Mouse (Mus musculus): Measurements from ENCODE around the gene Sprr1b. TPM values are rescaled to one million over a fixed set of nuclear protein-coding genes. Genes with fewer than 3 reads are reported as not detected.

The Sprr1b gene
- total and polyA plus RNA-seq, 3 experiments, result not detected

DNA sequence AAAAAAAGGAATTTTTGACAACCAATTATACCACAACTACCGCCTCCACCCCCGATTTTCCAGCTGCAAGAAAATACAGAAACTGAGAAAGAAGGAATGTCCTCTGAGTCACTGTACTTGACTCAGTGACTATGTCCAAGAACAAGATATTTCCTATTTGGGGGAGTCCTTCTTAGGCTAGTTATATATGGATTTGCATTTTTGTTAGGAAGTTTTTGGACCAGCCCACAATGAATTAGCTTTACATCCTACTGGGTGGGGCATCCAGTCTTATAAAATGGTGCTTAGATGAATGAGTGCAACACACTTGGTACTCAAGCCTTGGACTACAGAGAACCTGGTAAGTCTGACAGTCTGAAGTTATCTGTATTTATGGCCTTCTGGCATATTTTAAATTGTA lies 6.3 kb downstream of the Sprr1b start, which contains the start of gene Sprr2k:
Gene Sprr2k, plus strand, starts transcription at position 301 of the 400 bp plus-strand sequence.
- dilution Hi-C loops (cut with MboI; ENCODE audit: extremely low pct_ligation_motif_present, extremely low pct_unique_long_range_greater_than_20kb, low sequenced_read_pairs), result no loop called here
- H3K4me2 ChIP-seq (ENCODE audit: insufficient read depth, low read depth, poor library complexity, severe bottlenecking), result no peak within 1 kb of the TSS
- H3K27me3 ChIP-seq (replicated peaks), result no peaks in the 10 kb centered on the region
- H3K36me3 ChIP-seq (replicated peaks in 1 of 2; ENCODE audit: control insufficient read depth in 1 of 2, insufficient read depth in 1 of 2, low read length in 1 of 2), result no peaks in the 10 kb centered on the region
- H3K79me2 ChIP-seq (replicated peaks; ENCODE audit: control insufficient read depth, extremely low read depth, insufficient read depth, poor library complexity, severe bottlenecking), result no peaks in the 10 kb centered on the region
- H3K4me1 ChIP-seq (ENCODE audit: control insufficient read depth in 1 of 2, insufficient read depth in 2 of 2), result no peaks in the 10 kb centered on the region
- no peak for DNase-seq (ENCODE audit: extremely low read depth)
- H3K27ac ChIP-seq (ENCODE audit: insufficient read depth, low read depth), result no peak within 1 kb of the TSS
- no peak within 1 kb of the TSS for H3K9ac ChIP-seq (ENCODE audit: insufficient read depth, low read depth)
- H3K9me3 ChIP-seq (replicated peaks; ENCODE audit: low read length), result peaks cover 26% of the 10 kb centered on the region
- no peak for TF ChIP-seq MAX (IDR thresholded peaks at IDR 0.05; ENCODE audit: low read length)
- no peak for TF ChIP-seq ZNF384 (IDR thresholded peaks at IDR 0.05; ENCODE audit: low read depth, low read length)
- TF ChIP-seq MXI1 (IDR thresholded peaks at IDR 0.05; ENCODE audit: low read depth, low read length), result no peak
- no peak for TF ChIP-seq MEF2A (IDR thresholded peaks at IDR 0.05; ENCODE audit: borderline replicate concordance, low read depth, low read length)
- TF ChIP-seq CTCF (conservative IDR thresholded peaks at IDR 0.05 in 1 of 2, IDR thresholded peaks at IDR 0.05 in 1 of 2; ENCODE audit: low read depth in 2 of 2, low read length in 2 of 2), result no peak
- no peak within 1 kb of the TSS for H3K4me3 ChIP-seq (replicated peaks in 1 of 3; ENCODE audit: low read depth in 2 of 3, low read length in 2 of 3, poor library complexity in 1 of 3)
- in situ Hi-C loops (cut with MboI; ENCODE audit: low pct_ligation_motif_present, low pct_unique_long_range_greater_than_20kb, low sequenced_read_pairs), result no loop called here

DNA sequence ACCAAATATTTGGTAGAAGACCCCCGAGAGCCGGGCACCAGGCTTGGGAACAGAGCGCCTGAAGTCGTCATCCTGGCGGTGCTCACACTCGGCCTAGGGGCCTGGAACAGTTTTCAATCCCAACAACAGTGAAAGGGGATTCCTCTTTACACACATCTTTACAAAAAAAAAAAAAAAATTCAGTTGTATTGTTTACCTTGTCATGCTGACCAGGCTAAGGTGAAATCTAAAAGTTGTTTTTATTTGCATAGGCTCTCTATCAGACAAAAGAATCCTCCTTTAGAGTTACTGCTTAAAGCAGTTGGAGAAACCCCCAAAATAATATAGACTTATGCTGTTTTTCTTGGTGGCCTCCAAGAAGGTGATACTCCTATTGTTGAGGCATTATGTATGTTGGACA lies 9.3 kb downstream of the Sprr1b start, which contains the start of gene Gm9774:
Gene Gm9774, minus strand, starts transcription at position 101 of the 400 bp plus-strand sequence.
- TF ChIP-seq EP300 (IDR thresholded peaks at IDR 0.05; ENCODE audit: low read length), result no peak
- TF ChIP-seq USF2 (conservative IDR thresholded peaks at IDR 0.05; ENCODE audit: low read depth, low read length), result no peak
- TF ChIP-seq USF1 (IDR thresholded peaks at IDR 0.05; ENCODE audit: low read depth, low read length), result no peak
- TF ChIP-seq PAX5 (IDR thresholded peaks at IDR 0.05; ENCODE audit: low read length), result no peak
- TF ChIP-seq POLR2AphosphoS2 (IDR thresholded peaks at IDR 0.05; ENCODE audit: low read depth, low read length), result no peak
- no peak for TF ChIP-seq E2F4 (IDR thresholded peaks at IDR 0.05; ENCODE audit: insufficient replicate concordance, low read depth, low read length)
- no peak for TF ChIP-seq RAD21 (IDR thresholded peaks at IDR 0.05; ENCODE audit: low read depth, low read length)
- Histone ChIP-seq H3K4me3 (replicated peaks in 1 of 3; ENCODE audit: low read depth in 2 of 3, low read length in 2 of 3, poor library complexity in 1 of 3) (no peak within 1 kb of the TSS), H3K27me3 (replicated peaks) (no peaks in the 10 kb centered on the region), H3K79me2 (replicated peaks; ENCODE audit: control insufficient read depth, extremely low read depth, insufficient read depth, poor library complexity, severe bottlenecking) (no peaks in the 10 kb centered on the region), H3K4me2 (ENCODE audit: insufficient read depth, low read depth, poor library complexity, severe bottlenecking) (no peak within 1 kb of the TSS), H3K9me3 (replicated peaks; ENCODE audit: low read length) (peaks cover 22% of the 10 kb centered on the region), H3K9ac (ENCODE audit: insufficient read depth, low read depth) (no peak within 1 kb of the TSS), H3K27ac (ENCODE audit: insufficient read depth, low read depth) (no peak within 1 kb of the TSS), H3K36me3 (replicated peaks in 1 of 2; ENCODE audit: control insufficient read depth in 1 of 2, insufficient read depth in 1 of 2, low read length in 1 of 2) (no peaks in the 10 kb centered on the region), H3K4me1 (ENCODE audit: control insufficient read depth in 1 of 2, insufficient read depth in 2 of 2) (no peaks in the 10 kb centered on the region)
- in situ Hi-C loops (cut with MboI; ENCODE audit: low pct_ligation_motif_present, low pct_unique_long_range_greater_than_20kb, low sequenced_read_pairs), result no loop called here
- dilution Hi-C loops (cut with MboI; ENCODE audit: extremely low pct_ligation_motif_present, extremely low pct_unique_long_range_greater_than_20kb, low sequenced_read_pairs), result no loop called here
- no peak for DNase-seq (ENCODE audit: extremely low read depth)

DNA sequence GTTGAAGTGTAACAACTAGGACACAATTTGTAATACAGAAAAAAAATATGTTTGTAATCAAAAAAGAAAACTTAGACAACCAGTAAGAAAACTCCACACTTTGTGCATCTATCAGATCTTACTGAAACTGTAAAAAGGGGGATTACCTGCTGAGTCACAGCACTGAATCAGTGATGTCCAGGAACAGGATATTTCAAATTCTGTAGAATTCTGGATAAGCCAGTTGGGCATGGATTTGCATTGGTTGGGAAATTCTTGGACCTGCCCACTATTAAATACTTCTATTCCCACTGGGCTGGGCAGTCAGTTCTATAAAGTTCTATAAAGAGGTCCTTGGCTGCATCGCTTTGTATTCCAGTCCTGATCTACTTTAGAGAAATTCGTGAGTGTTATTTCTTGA lies 20.8 kb downstream of the Sprr1b start, which contains the start of gene Sprr2j-ps:
Gene Sprr2j-ps, plus strand, starts transcription at position 301 of the 400 bp plus-strand sequence.
- dilution Hi-C loops (cut with MboI; ENCODE audit: extremely low pct_ligation_motif_present, extremely low pct_unique_long_range_greater_than_20kb, low sequenced_read_pairs) (no loop called here), in situ Hi-C loops (cut with MboI; ENCODE audit: low pct_ligation_motif_present, low pct_unique_long_range_greater_than_20kb, low sequenced_read_pairs) (no loop called here)
- H3K4me3 ChIP-seq (replicated peaks in 1 of 3; ENCODE audit: low read depth in 2 of 3, low read length in 2 of 3, poor library complexity in 1 of 3), result no peak within 1 kb of the TSS
- no peaks in the 10 kb centered on the region for H3K4me1 ChIP-seq (ENCODE audit: control insufficient read depth in 1 of 2, insufficient read depth in 2 of 2)
- no peak for TF ChIP-seq MXI1 (IDR thresholded peaks at IDR 0.05; ENCODE audit: low read depth, low read length)
- TF ChIP-seq MAX (IDR thresholded peaks at IDR 0.05; ENCODE audit: low read length), result no peak
- no peak for TF ChIP-seq POLR2A (IDR thresholded peaks at IDR 0.05; ENCODE audit: low read depth, low read length)
- TF ChIP-seq EP300 (IDR thresholded peaks at IDR 0.05; ENCODE audit: low read length), result no peak
- TF ChIP-seq RCOR1 (conservative IDR thresholded peaks at IDR 0.05; ENCODE audit: low read depth, low read length), result no peak
- TF ChIP-seq MEF2A (IDR thresholded peaks at IDR 0.05; ENCODE audit: borderline replicate concordance, low read depth, low read length), result no peak
- no peak for TF ChIP-seq POLR2AphosphoS2 (IDR thresholded peaks at IDR 0.05; ENCODE audit: low read depth, low read length)
- TF ChIP-seq ETS1 (conservative IDR thresholded peaks at IDR 0.05; ENCODE audit: low read depth, low read length), result no peak
- TF ChIP-seq CTCF (conservative IDR thresholded peaks at IDR 0.05 in 1 of 2, IDR thresholded peaks at IDR 0.05 in 1 of 2; ENCODE audit: low read depth in 2 of 2, low read length in 2 of 2), result no peak
- no peak for TF ChIP-seq UBTF (IDR thresholded peaks at IDR 0.05; ENCODE audit: low read depth, low read length)
- no peak for TF ChIP-seq JUN (IDR thresholded peaks at IDR 0.05; ENCODE audit: insufficient read depth, low read depth, low read length)
- TF ChIP-seq JUND (conservative IDR thresholded peaks at IDR 0.05; ENCODE audit: low read depth, low read length), result no peak
- no peak for TF ChIP-seq ZNF384 (IDR thresholded peaks at IDR 0.05; ENCODE audit: low read depth, low read length)
- TF ChIP-seq E2F4 (IDR thresholded peaks at IDR 0.05; ENCODE audit: insufficient replicate concordance, low read depth, low read length), result no peak
- TF ChIP-seq NRF1 (IDR thresholded peaks at IDR 0.05; ENCODE audit: low read depth, low read length), result no peak
- no peak for TF ChIP-seq SMC3 (IDR thresholded peaks at IDR 0.05; ENCODE audit: low read depth, low read length)
- no peak for TF ChIP-seq SIN3A (IDR thresholded peaks at IDR 0.05; ENCODE audit: low read length)
- DNase-seq (ENCODE audit: extremely low read depth), result no peak
- no peak within 1 kb of the TSS for H3K27ac ChIP-seq (ENCODE audit: insufficient read depth, low read depth)
- peaks cover 28% of the 10 kb centered on the region for H3K9me3 ChIP-seq (replicated peaks; ENCODE audit: low read length)
- H3K36me3 ChIP-seq (replicated peaks in 1 of 2; ENCODE audit: control insufficient read depth in 1 of 2, insufficient read depth in 1 of 2, low read length in 1 of 2), result no peaks in the 10 kb centered on the region
- H3K9ac ChIP-seq (ENCODE audit: insufficient read depth, low read depth), result no peak within 1 kb of the TSS
- no peak within 1 kb of the TSS for H3K4me2 ChIP-seq (ENCODE audit: insufficient read depth, low read depth, poor library complexity, severe bottlenecking)
- no peaks in the 10 kb centered on the region for H3K79me2 ChIP-seq (replicated peaks; ENCODE audit: control insufficient read depth, extremely low read depth, insufficient read depth, poor library complexity, severe bottlenecking)
- no peaks in the 10 kb centered on the region for H3K27me3 ChIP-seq (replicated peaks)

Measured in CH12.LX (cell line).